Mouse (Mus musculus) bone marrow, adult 2 months (tissue): Measurements from ENCODE around the gene Mfsd2a. TPM values are rescaled to one million over a fixed set of nuclear protein-coding genes. Genes with fewer than 3 reads are reported as not detected.

Experiments
- H3K27ac ChIP-seq: fragments of 200-500 bp; 2 replicates; pipeline ENCODE4 v1.5.1; 2012; ENCODE audit warnings: low read depth, mild to moderate bottlenecking, control low read depth, inconsistent platforms, low read length; ENCODE audit not compliant: control insufficient read depth, poor library complexity, insufficient read depth
- H3K4me1 ChIP-seq: fragments of 200-500 bp; 2 replicates; pipeline ENCODE4 v1.6.1; 2011; ENCODE audit warnings: low read length; ENCODE audit not compliant: control insufficient read depth, insufficient read depth
- H3K4me3 ChIP-seq: fragments of 200-500 bp; replicated peaks from 2 replicates; pipeline ENCODE3; 2011; ENCODE audit warnings: mild to moderate bottlenecking, low read depth, low read length, control low read depth; ENCODE audit not compliant: control insufficient read depth
- CTCF ChIP-seq: fragments of 200-500 bp; IDR thresholded peaks from 2 replicates; pipeline ENCODE4 v1.5.1; 2011; ENCODE audit warnings: low read length, control low read depth; ENCODE audit not compliant: control insufficient read depth, insufficient read depth
- POLR2A ChIP-seq: fragments of 200-500 bp; IDR thresholded peaks from 2 replicates; pipeline ENCODE4 v1.6.1; 2011; ENCODE audit warnings: low read depth, mild to moderate bottlenecking, control low read depth, low read length, borderline replicate concordance; ENCODE audit not compliant: control insufficient read depth
- WGBS: fragments of 180-500 bp; shearing (Covaris S2); methylation state at CpG from one replicate; pipeline ENCODE4 v1.1.7; 2018; 5-methylcytosine and 5-hydroxymethylcytosine counted together
- polyA plus RNA-seq: library from polyadenylated mRNA; stranded (reverse); fragments of >200 nt; gene quantifications from 2 replicates; pipeline ENCODE4 v1.2.4, GENCODE M21; 2011; ENCODE audit warnings: low replicate concordance; ENCODE audit not compliant: missing spikeins, insufficient read depth, insufficient read length

The Mfsd2a gene
- polyA plus RNA-seq, 1 experiment = not detected

- H3K27ac ChIP-seq = no peak overlapping the region
- TF ChIP-seq CTCF = no peak
- peaks cover 7% of the 10 kb centered on the region for H3K4me1 ChIP-seq
- H3K4me3 ChIP-seq = no peak overlapping the region
- 82% methylated on average over 6 of the region's 6 CpGs for WGBS
Observed at GRCm38 (mm10) chr4:122958491-122959031, 2.4 kb downstream of the Mfsd2a start.

GRCm38 (mm10) chr4:122956301-122956700 lies 4.7 kb downstream of the Mfsd2a start:
- peaks cover 9% of the 10 kb centered on the region for H3K4me1 ChIP-seq
- WGBS = 40% methylated on average over 5 of the region's 6 CpGs
- H3K4me3 ChIP-seq = no peak overlapping the region
- TF ChIP-seq CTCF = no peak
- TF ChIP-seq POLR2A = no peak
- no peak overlapping the region; the same call in 1 of the 2 replicates for H3K27ac ChIP-seq

GRCm38 (mm10) chr4:122955412-122956136 lies 5.4 kb downstream of the Mfsd2a start:
- Histone ChIP-seq H3K27ac (peak overlapping the region; percentile 66), H3K4me3 (peak overlapping the region; percentile 44), H3K4me1 (peaks cover 9% of the 10 kb centered on the region)
- TF ChIP-seq POLR2A (0 out of 2 replicates have a peak, but pooled peaks have one; percentile 28), CTCF (no peak)
- 13% methylated on average over 17 of the region's 17 CpGs for WGBS

GRCm38 (mm10) chr4:122954680-122955411 lies 6.1 kb downstream of the Mfsd2a start:
- peak overlapping the region; percentile 44 for H3K4me3 ChIP-seq
- WGBS = 56% methylated on average over 5 of the region's 5 CpGs
- TF ChIP-seq CTCF (no peak), POLR2A (no peak)

GRCm38 (mm10) chr4:122949096-122949495 lies 11.9 kb downstream of the Mfsd2a start:
- TF ChIP-seq CTCF = no peak
- TF ChIP-seq POLR2A = no peak
- Histone ChIP-seq H3K4me3 (no peak overlapping the region), H3K4me1 (peaks cover 1% of the 10 kb centered on the region; the same call in 1 of the 2 replicates), H3K27ac (no peak overlapping the region)
- WGBS = 73% methylated on average over 8 of the region's 8 CpGs

More at GRCm38 (mm10) chr4:122954680-122955411, 6.1 kb downstream of the Mfsd2a start:
- Histone ChIP-seq H3K27ac (peak overlapping the region; percentile 66; the same call in 1 of the 2 replicates), H3K4me1 (peaks cover 9% of the 10 kb centered on the region)

GRCm38 (mm10) chr4:122947223-122947622 lies 13.8 kb downstream of the Mfsd2a start:
- H3K4me1 ChIP-seq = peaks cover 1% of the 10 kb centered on the region; the same call in 1 of the 2 replicates
- no peak for TF ChIP-seq CTCF
- TF ChIP-seq POLR2A = no peak
- no peak overlapping the region for H3K4me3 ChIP-seq
- no peak overlapping the region for H3K27ac ChIP-seq
- WGBS = 73% methylated on average over 3 of the region's 3 CpGs

- TF ChIP-seq CTCF (peak; percentile 72), POLR2A (no peak)
- Histone ChIP-seq H3K27ac (no peak overlapping the region), H3K4me3 (no peak overlapping the region), H3K4me1 (no peaks in the 10 kb centered on the region)
- 10% methylated on average over 4 of the region's 4 CpGs for WGBS
Observed at GRCm38 (mm10) chr4:122944408-122944807, 16.6 kb downstream of the Mfsd2a start.

GRCm38 (mm10) chr4:122939048-122939796 lies 21.8 kb downstream of the Mfsd2a start:
- Histone ChIP-seq H3K4me3 (no peak overlapping the region), H3K4me1 (no peaks in the 10 kb centered on the region; the same call in 1 of the 2 replicates), H3K27ac (no peak overlapping the region)
- WGBS = 63% methylated on average over 2 of the region's 2 CpGs
- TF ChIP-seq CTCF = no peak
- no peak for TF ChIP-seq POLR2A
